Comparison of ENCODE assay signal across 16 mouse cellular contexts in genomic region chr3:41504867-41505266, GRCm38 (mm10).
"Had no signal": no experiment of that assay in that cellular context is flagged by ENCODE, and none has a peak within 500 bp of the region (broad histone marks: within the 10 kb centered on the region; RNA-seq: fewer than 3 reads in every experiment).

No protein-coding gene starts in this region.

- H3K9me3 ChIP-seq: neural tube, embryonic 12.5 days; neural tube, embryonic 13.5 days; neural tube, embryonic 15.5 days; stomach, embryonic 15.5 days had no signal

- H3K27me3 ChIP-seq: neural tube, embryonic 12.5 days; neural tube, embryonic 13.5 days; neural tube, embryonic 15.5 days; stomach, embryonic 15.5 days had no signal

- H3K4me3 ChIP-seq: neural tube, embryonic 12.5 days; neural tube, embryonic 13.5 days; neural tube, embryonic 15.5 days; stomach, embryonic 15.5 days had no signal

- H3K27ac ChIP-seq: neural tube, embryonic 12.5 days; neural tube, embryonic 13.5 days; neural tube, embryonic 15.5 days; stomach, embryonic 15.5 days; stomach, postnatal 0 days had no signal

- H3K9ac ChIP-seq: neural tube, embryonic 12.5 days; neural tube, embryonic 13.5 days; neural tube, embryonic 15.5 days; stomach, embryonic 15.5 days had no signal

- DNase-seq: retina, postnatal 1 day; right cerebral cortex, adult 18-20 months; right cerebral cortex, postnatal 14 days; right cerebral cortex, postnatal 25 days; right cerebral cortex, postnatal 4 days; spleen, adult 18-20 months; thymus, adult 18-20 months; thymus, adult 2 months; thymus, postnatal 14 days; thymus, postnatal 25 days; thymus, postnatal 36 days had no signal

- H3K4me1 ChIP-seq: neural tube, embryonic 12.5 days; neural tube, embryonic 13.5 days; neural tube, embryonic 15.5 days; stomach, embryonic 15.5 days had no signal

- H3K36me3 ChIP-seq: neural tube, embryonic 12.5 days; neural tube, embryonic 13.5 days; neural tube, embryonic 15.5 days; stomach, embryonic 15.5 days had no signal
